Mouse (Mus musculus): ENCODE data around the gene Mpzl1. TPM values are rescaled to one million over a fixed set of nuclear protein-coding genes. Genes with fewer than 3 reads are reported as not detected.
"Not testable (repeated sequence)": the region's sequence is repeated elsewhere in the genome, so short reads cannot be mapped to it uniquely, and the experiment has no call there.

Gene Mpzl1
- 10 to 100 TPM; 24.0 to 24.8 TPM for total RNA-seq (2021)
- long read RNA-seq, experiment 1, transcript Mpzl1-202 (6 exons, 2,285 nt): major isoform, 25 of 47 reads
- long read RNA-seq, experiment 1, transcript Mpzl1-201 (5 exons, 2,171 nt): minor isoform, 20 of 47 reads
- long read RNA-seq, experiment 1, partial matches to known transcripts: 1 of 47 reads
- long read RNA-seq, experiment 1, other reads (novel, unspliced or antisense): 1 of 47 reads
- long read RNA-seq, experiment 2, transcript Mpzl1-202 (6 exons, 2,285 nt): major isoform, 27 of 47 reads
- long read RNA-seq, experiment 2, transcript Mpzl1-201 (5 exons, 2,171 nt): minor isoform, 16 of 47 reads
- long read RNA-seq, experiment 2, partial matches to known transcripts: 1 of 47 reads
- long read RNA-seq, experiment 2, other reads (novel, unspliced or antisense): 3 of 47 reads

DNA sequence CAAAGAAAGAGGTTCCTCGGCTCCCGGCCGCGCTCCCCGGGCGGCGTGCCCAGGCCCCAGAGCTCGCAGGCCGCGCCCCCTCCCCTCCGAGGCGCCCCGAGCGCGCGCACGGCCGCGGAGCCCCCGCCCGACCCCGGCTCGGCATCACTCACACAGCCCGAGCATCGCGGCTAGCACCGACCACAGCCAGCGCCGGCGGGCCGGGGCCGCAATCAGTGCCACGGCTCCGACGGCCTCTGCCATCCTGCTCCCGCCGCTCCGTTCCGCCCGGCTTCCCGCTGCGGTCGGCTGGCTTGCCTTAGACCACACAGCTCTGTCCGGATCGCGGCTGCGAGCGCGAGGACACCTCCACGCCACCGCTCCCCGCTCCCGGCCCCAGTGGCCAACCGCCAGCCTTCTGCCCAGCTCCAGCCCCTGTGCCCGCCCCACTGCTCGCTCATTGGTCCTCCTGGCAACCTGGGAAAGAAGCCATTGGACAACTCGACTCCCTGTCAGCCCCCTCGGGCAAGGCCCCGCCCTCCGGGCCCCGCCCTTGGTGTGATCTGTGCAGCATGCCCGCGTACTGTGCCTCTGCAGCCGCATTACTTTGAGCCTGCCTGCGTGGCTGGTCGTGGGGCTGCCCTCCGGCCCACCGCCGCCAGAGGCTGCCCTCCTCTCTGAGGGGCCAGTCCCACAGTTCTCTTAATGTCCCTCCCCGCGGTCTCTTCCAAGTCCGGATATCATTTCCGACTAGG lies at the start of gene Mpzl1:
TSS of gene Mpzl1 (minus strand) at position 388 of the 734 bp plus-strand sequence.
- Histone ChIP-seq H3K4me3 (peak within 1 kb of the TSS; percentile 72), H3K27ac (peak within 1 kb of the TSS; percentile 82)
- intact Hi-C loops (cut with DNase I): loop anchor here (2.0 kb wide), 1 partner anchor 174 kb away; the partner anchor contains the start of genes Dcaf6 and Mpc2
- DNase-seq (ENCODE audit: extremely low spot score in 1 of 2, low spot score in 2 of 2): peak; percentile 98
- no peak; the same call in 1 of the 2 replicates for TF ChIP-seq CTCF (IDR thresholded peaks at IDR 0.05)

DNA sequence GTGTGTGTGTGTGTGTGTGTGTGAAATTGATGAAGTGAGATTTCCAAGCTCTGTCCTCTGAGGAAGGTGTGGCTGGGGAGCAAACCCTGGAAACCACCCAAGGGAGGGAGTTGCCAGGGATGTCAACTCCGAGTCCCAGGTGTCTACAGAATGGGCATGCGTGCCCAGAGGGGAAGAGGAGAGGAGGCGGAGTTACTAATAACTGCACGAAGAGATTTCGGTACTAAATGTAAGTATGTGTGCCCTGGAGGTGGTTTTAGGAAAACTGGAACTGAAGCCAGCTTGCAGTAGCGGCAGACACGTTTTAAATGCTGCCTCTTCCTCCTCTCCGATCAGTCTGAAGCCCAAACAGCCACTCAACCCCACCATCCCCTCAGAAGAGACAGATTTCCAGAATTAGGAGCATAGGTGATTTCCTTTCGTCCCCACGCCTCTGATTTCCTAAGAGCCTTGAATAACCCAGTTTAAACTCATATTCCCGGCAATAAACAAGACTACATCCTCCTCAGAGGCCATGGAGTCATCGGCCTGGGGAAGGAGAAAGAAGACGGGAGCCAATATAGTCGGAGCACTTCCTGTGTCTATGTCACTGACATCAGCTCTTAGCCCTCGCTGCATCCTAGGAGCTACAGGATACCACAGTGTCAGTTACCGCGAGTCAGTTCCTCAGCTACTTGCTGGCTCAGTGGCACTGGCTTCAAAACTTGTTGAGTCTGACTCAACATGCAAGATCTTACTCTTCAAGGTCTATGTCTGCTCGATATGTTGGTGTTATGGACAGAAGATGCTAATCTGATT lies 47.9 kb upstream of the Mpzl1 start:
- Histone ChIP-seq H3K4me3 (no peak overlapping the region), H3K27ac (no peak overlapping the region)
- TF ChIP-seq CTCF (IDR thresholded peaks at IDR 0.05): no peak
- intact Hi-C loops (cut with DNase I): no loop called here
- DNase-seq (ENCODE audit: extremely low spot score in 1 of 2, low spot score in 2 of 2): no peak

DNA sequence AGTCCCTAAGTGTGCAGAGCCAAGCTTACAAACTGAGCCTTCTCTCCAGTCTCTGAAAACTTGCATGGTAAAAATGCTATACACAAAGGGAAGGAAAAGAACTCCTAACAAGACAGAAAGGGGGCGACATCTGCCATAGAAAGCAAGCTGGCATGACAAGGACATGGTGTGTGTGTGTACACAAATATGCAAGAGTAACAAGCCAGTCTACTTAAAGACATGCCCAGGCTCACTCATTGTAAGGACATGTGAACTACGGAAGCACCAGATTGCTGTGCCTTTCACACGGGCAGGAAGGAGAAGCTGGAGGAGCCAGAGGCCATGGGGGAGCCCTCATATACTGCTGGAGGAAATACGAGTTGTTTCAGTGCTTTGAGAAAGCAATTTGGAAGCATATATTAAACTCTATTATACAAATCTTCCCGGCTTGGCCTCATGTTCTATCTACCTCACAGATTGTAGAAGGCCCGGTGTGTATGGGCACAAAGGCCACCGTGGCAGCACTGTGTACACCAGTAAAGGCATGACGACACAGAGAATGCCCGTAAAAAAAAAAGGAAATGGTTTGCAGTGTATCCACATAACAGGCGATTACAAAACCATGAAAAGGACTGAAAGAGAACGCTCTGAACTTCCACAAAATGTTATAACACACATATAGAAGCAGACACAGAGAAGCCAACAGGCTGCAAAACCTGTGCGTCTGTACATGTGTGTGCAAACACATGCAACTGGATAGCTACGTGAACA lies 46.9 kb upstream of the Mpzl1 start:
- DNase-seq (ENCODE audit: extremely low spot score in 1 of 2, low spot score in 2 of 2): no peak
- Histone ChIP-seq H3K27ac (no peak overlapping the region), H3K4me3 (no peak overlapping the region)
- peak; percentile 24 for TF ChIP-seq CTCF (IDR thresholded peaks at IDR 0.05)
- intact Hi-C loops (cut with DNase I): no loop called here

DNA sequence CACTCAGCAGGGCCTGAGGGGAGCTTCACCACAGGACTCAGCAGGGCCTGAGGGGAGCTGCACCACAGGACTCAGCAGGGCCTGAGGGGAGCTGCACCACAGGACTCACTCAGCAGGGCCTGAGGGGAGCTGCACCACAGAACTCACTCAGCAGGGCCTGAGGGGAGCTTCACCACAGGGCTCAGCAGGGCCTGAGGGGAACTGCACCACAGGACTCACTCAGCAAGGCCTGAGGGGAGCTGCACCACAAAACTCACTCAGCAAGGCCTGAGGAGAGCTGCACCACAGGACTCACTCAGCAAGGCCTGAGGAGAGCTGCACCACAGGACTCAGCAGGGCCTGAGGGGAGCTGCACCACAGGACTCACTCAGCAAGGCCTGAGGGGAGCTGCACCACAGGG lies 45.7 kb upstream of the Mpzl1 start:
- intact Hi-C loops (cut with DNase I); DNase-seq (ENCODE audit: extremely low spot score in 1 of 2, low spot score in 2 of 2); H3K27ac ChIP-seq; H3K4me3 ChIP-seq: not testable (repeated sequence)

DNA sequence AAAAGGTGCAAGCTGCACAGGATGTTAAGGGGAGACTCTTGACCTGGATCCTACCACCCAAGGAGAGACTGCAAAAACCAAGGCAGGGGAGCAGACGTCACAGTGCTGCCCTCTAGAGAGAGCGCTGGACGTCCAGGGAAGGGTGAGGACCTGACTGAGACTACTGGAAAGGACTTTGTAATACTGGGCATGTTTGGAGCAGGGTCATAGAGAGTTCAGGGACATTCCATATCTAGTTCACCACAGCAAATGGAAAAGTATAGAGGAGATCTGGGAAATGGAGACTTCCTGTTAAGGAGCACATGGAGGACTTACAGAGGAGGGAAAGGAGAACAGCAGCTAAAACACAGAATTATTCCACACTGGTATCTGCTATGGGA lies 45.3 kb upstream of the Mpzl1 start:
- no peak for DNase-seq (ENCODE audit: extremely low spot score in 1 of 2, low spot score in 2 of 2)
- intact Hi-C loops (cut with DNase I): no loop called here
- Histone ChIP-seq H3K4me3 (no peak overlapping the region), H3K27ac (no peak overlapping the region)
- no peak for TF ChIP-seq CTCF (IDR thresholded peaks at IDR 0.05)

DNA sequence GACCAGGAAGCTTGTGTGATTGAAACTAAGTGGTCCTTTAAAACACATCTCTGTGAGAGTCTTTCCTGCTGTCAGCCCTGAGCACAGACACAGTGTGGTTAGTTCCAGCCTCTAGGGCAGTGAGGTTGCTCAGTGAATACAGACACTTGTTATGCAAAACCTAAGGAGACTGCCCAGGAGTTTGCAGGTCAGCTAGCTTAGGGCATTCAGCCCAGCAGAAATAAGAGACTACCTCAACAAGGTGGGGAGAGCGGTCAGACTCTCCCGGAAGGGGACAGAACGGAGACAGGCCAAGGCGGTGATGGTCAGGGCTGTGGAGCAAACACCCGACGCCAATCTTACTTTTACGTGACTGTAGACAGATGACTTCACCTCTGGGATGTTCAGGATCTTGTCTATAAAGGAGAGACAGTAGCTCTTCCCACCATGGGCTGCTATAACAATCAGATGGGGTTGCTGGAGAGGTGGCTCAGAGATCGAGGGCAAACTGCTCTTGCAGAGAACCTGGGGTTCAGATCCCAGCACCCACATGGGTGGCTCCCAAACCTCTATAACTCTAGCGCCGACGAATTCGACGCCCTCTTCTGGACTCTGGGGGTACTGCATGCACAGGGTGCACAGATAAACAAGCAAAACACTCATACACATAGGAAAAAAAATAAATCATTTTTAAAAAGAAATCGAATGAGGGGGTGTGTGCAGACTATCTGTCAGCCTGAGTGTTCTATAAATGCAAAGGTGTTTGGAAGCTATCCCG lies 44.7 kb upstream of the Mpzl1 start:
- no peak for DNase-seq (ENCODE audit: extremely low spot score in 1 of 2, low spot score in 2 of 2)
- H3K4me3 ChIP-seq: no peak overlapping the region
- intact Hi-C loops (cut with DNase I): no loop called here
- no peak overlapping the region for H3K27ac ChIP-seq
- TF ChIP-seq CTCF (IDR thresholded peaks at IDR 0.05): peak; percentile 24

DNA sequence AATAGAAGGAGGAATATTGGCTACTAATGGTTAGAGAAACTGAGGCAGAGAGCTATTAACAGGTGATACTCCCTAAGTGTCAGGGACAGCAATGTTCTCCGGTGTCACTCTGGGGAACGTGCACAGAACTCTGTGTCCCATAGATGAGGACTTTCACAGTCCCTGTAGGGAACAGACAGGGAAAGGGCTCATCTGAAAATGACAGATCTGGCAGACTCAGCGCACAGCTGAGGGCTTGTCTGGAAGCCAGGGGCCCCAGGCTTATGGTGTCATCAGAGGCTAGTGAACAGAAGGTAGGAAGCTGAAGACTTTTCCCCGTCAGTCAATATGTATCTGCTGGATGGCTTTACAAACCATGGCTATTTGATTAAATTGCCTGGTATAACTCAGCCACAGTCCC lies 43.2 kb upstream of the Mpzl1 start:
- no peak for DNase-seq (ENCODE audit: extremely low spot score in 1 of 2, low spot score in 2 of 2)
- Histone ChIP-seq H3K4me3 (no peak overlapping the region), H3K27ac (no peak overlapping the region)
- intact Hi-C loops (cut with DNase I): no loop called here
- no peak for TF ChIP-seq CTCF (IDR thresholded peaks at IDR 0.05)

DNA sequence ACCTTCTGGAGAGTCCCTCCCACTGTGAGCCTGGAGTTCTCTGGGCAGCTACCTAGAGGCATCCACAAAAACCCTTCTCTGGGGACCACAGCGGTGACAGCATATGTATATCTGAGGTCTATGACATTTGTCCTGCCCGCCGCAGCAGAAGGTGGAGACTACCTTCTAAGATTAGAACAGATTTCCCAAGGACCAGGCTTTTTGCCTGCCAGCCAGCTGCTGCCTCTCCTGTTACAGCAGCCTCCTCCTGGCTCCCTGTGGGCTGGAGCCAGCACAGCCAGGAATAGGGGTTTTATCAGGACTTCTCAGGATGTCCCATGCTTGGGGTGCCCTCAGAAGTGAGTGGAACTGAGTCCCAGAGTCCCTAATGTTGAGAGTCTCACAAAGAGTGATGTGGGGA lies 42.7 kb upstream of the Mpzl1 start:
- no peak for TF ChIP-seq CTCF (IDR thresholded peaks at IDR 0.05)
- intact Hi-C loops (cut with DNase I): no loop called here

DNA sequence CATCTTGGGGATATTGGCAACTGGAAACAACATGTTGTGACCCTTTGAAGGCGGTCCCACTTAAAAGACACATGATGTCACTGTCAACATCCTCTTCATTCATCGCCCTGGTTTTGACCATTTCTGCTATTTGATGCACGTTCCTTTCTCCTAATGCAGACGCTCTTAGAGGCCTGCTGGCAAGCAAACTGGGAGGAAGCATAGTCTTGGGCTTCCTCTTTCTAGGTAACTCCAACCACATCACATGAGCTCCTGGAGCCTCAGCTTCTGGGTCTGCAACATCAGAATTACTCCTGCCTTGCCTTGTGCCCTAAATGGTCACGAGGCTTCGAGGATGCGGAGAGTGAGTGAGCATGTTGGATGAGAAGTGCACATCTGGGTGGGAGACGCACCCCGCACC lies 40.8 kb upstream of the Mpzl1 start:
- intact Hi-C loops (cut with DNase I): no loop called here
- Histone ChIP-seq H3K27ac (no peak overlapping the region), H3K4me3 (no peak overlapping the region)
- no peak for DNase-seq (ENCODE audit: extremely low spot score in 1 of 2, low spot score in 2 of 2)
- no peak for TF ChIP-seq CTCF (IDR thresholded peaks at IDR 0.05)

More for the DNA sequence above, 42.7 kb upstream of the Mpzl1 start:
- Histone ChIP-seq H3K27ac (no peak overlapping the region), H3K4me3 (no peak overlapping the region)
- DNase-seq (ENCODE audit: extremely low spot score in 1 of 2, low spot score in 2 of 2): no peak

DNA sequence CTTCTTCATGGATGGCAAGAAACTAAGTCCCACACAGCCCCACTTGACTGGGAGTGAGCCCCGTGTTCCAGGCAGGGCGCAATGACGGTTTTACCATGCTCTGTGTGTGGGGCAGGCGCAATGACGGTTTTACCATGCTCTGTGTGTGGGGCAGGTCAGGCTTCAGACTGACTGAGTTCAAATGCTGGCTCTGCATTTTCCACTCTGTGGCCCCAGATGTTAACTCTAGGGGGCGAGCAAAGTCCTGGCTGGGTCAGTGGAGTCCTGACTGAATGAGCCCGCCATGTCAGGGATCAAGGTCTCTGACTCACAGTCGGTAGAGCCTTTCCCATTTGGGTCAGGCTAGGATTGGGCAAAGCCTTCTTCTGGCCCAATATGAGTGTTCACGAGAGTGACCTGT lies 38.0 kb upstream of the Mpzl1 start:
- TF ChIP-seq CTCF (IDR thresholded peaks at IDR 0.05): peak; percentile 7
- Histone ChIP-seq H3K4me3 (no peak overlapping the region), H3K27ac (no peak overlapping the region)
- intact Hi-C loops (cut with DNase I): no loop called here
- no peak for DNase-seq (ENCODE audit: extremely low spot score in 1 of 2, low spot score in 2 of 2)

DNA sequence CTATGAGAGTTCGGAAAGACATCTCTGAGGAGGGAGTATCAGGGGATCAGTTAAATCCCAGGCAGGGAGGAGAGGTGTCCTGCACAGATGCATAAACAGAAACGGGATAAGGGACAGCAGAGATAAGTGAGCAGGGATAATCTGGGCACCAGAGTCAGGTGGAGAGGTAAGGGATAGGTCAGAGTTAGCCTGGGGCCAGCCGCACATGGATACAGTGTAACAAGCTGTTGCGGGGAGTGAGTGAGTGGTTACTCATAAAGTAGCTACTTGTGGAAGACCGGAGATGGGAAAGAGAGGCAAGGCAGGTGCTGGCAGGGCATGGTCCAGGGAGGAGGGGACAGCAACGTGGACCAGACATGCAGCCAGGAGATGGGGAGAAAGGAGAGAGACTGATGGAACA lies 35.7 kb upstream of the Mpzl1 start:
- intact Hi-C loops (cut with DNase I): no loop called here
- Histone ChIP-seq H3K4me3 (no peak overlapping the region), H3K27ac (no peak overlapping the region)
- TF ChIP-seq CTCF (IDR thresholded peaks at IDR 0.05): no peak
- DNase-seq (ENCODE audit: extremely low spot score in 1 of 2, low spot score in 2 of 2): no peak
